Mouse (Mus musculus) limb, embryonic 14.5 days (tissue): ENCODE measurements around the gene Dcaf17. TPM values are rescaled to one million over a fixed set of nuclear protein-coding genes. Genes with fewer than 3 reads are reported as not detected.

Source experiments
- ATAC-seq: fragments of 200-750 bp; cut with Nextera tagmentation; 2 replicates; pipeline ENCODE4 v1.8.0; 2017; ENCODE audit warnings: low read depth, moderate number of reproducible peaks, moderate TSS enrichment; ENCODE audit not compliant: low FRiP score
- DNase-seq: peaks from one replicate; pipeline ENCODE4 v3.0.0-alpha.2; 2015; ENCODE audit warnings: low spot score
- H3K27ac ChIP-seq: fragments of 300-500 bp; sonication (generic); replicated peaks from 2 replicates; pipeline ENCODE4 v1.5.1; 2014; ENCODE audit warnings: low read depth, mild to moderate bottlenecking, low read length, moderate library complexity, mixed read lengths
- H3K27me3 ChIP-seq: fragments of 300-500 bp; sonication (generic); 2 replicates; pipeline ENCODE4 v1.6.1; 2014; ENCODE audit warnings: low read length, mixed read lengths; ENCODE audit not compliant: control insufficient read depth, insufficient read depth
- H3K36me3 ChIP-seq: fragments of 300-500 bp; sonication (generic); 2 replicates; pipeline ENCODE4 v1.6.1; 2014; ENCODE audit warnings: mild to moderate bottlenecking, low read length, moderate library complexity, mixed read lengths; ENCODE audit not compliant: control insufficient read depth, insufficient read depth
- H3K4me1 ChIP-seq: fragments of 300-500 bp; sonication (generic); 2 replicates; pipeline ENCODE4 v1.6.1; 2014; ENCODE audit warnings: antibody characterized with exemption, low read length, mixed read lengths; ENCODE audit not compliant: control insufficient read depth, insufficient read depth
- H3K4me2 ChIP-seq: fragments of 300-500 bp; sonication (generic); replicated peaks from 2 replicates; pipeline ENCODE4 v1.6.1; 2014; ENCODE audit warnings: low read depth, mild to moderate bottlenecking, low read length, moderate library complexity; ENCODE audit not compliant: severe bottlenecking
- H3K4me3 ChIP-seq: fragments of 300-500 bp; sonication (generic); replicated peaks from 2 replicates; pipeline ENCODE4 v1.5.1; 2014; ENCODE audit warnings: low read length
- H3K9ac ChIP-seq: fragments of 300-500 bp; sonication (generic); 2 replicates; pipeline ENCODE4 v1.6.1; 2014; ENCODE audit warnings: mild to moderate bottlenecking, low read depth, low read length, moderate library complexity; ENCODE audit not compliant: severe bottlenecking
- H3K9me3 ChIP-seq: fragments of 300-500 bp; sonication (generic); 2 replicates; pipeline ENCODE4 v1.6.1; 2016; ENCODE audit warnings: low read length; ENCODE audit not compliant: control insufficient read depth
- POLR2A ChIP-seq: fragments of 200-500 bp; IDR thresholded peaks from 2 replicates; pipeline ENCODE4 v1.8.0; 2012; ENCODE audit warnings: inconsistent platforms, mild to moderate bottlenecking, moderate library complexity, borderline replicate concordance; ENCODE audit not compliant: insufficient read depth, insufficient read length; ENCODE audit errors: extremely low read depth
- WGBS: fragments of 180-500 bp; shearing (Covaris S2); extraction: QIAGEN DNeasy Blood & Tissue Kit; methylation state at CpG from one replicate; pipeline ENCODE4 v1.1.7; 2014; 5-methylcytosine and 5-hydroxymethylcytosine counted together
- polyA plus RNA-seq, 2 experiments: library from polyadenylated mRNA; depleted of rRNA in 1 of 2; stranded (reverse) in 1 of 2; unstranded in 1 of 2; fragments of >200 nt; fragmentation: Nextera tagmentation in 1 of 2; extraction: Ambion mirVana in 1 of 2; gene quantifications; 2 replicates each; pipeline versions ENCODE4 v1.2.1 to v1.2.3; 2012 to 2014

The Dcaf17 gene
- polyA plus RNA-seq, 2 experiments: 7.2 to 26.0 TPM

DNA sequence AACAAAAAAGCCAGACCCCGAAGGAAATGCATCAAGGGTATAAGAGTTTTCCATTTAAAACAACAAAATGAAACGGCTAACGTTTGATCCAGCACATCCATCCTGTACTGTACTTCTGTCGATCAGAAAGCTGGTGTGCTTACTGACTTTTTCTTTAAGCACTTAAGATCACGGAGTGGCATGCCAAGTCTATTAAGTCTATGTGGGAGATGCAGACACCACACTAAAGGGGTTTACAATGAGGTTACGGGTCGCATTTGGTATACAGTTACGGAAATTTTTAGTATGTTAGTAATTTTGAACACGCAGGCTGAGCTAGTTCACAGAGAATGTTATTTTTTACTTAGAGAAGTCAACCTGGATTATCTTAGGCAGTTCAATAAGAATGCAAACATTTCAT, 412 bp upstream of the Dcaf17 start:
- no peak for ATAC-seq
- Histone ChIP-seq H3K4me3 (peak overlapping the region; percentile 89), H3K4me2 (peak overlapping the region; percentile 57), H3K9ac (peak overlapping the region; percentile 82), H3K36me3 (0 out of 2 replicates have a peak, but pooled peaks cover 6% of the 10 kb centered on the region), H3K27me3 (no peaks in the 10 kb centered on the region), H3K9me3 (no peaks in the 10 kb centered on the region), H3K27ac (no peak overlapping the region), H3K4me1 (peaks cover 3% of the 10 kb centered on the region)
- DNase-seq: no peak
- 28% methylated on average over 9 of the region's 9 CpGs for WGBS
- TF ChIP-seq POLR2A: no peak

DNA sequence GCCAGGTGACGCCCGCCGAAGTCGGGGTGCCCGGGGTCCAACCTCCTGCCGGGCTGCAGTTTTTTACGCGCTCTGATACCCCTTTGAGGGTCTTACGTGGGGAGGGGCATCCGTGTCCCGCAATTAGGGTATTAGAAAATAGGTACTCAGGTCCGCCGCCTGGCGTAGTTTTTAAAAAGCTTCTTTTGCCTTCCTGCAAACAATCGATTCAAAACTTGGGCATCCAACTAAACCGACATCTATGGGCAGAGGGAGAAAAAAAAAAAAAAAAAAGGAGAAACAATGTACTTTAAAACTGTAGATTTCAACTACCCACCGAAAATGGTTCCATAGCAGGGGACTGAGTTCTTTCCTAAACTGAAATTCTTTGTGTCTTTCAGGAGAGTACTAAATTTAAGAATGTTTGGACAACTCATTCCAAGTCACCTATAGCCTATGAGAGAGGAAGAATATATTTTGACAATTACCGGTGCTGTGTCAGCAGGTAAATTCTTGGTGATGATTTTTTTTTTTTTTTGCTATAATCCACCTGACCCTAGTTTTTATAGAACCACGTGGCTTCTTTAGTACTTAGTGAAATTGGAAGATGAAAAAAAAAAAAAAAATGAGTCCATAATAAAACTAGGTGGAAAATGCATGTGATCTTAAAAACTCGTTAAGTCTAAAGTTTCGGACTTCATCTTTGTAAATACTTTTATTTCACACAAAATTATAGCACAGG, 1.1 kb downstream of the Dcaf17 start:
- Histone ChIP-seq H3K27ac (peak overlapping the region; percentile 94), H3K36me3 (peaks cover 9% of the 10 kb centered on the region), H3K4me2 (peak overlapping the region; percentile 57), H3K9ac (peak overlapping the region; percentile 82), H3K27me3 (no peaks in the 10 kb centered on the region), H3K4me3 (peak overlapping the region; percentile 89), H3K4me1 (peaks cover 3% of the 10 kb centered on the region), H3K9me3 (no peaks in the 10 kb centered on the region)
- DNase-seq: peak; percentile 51
- no peak for TF ChIP-seq POLR2A
- ATAC-seq: no peak; the same call in 1 of the 2 replicates
- WGBS: 9% methylated on average over 21 of the region's 21 CpGs

DNA sequence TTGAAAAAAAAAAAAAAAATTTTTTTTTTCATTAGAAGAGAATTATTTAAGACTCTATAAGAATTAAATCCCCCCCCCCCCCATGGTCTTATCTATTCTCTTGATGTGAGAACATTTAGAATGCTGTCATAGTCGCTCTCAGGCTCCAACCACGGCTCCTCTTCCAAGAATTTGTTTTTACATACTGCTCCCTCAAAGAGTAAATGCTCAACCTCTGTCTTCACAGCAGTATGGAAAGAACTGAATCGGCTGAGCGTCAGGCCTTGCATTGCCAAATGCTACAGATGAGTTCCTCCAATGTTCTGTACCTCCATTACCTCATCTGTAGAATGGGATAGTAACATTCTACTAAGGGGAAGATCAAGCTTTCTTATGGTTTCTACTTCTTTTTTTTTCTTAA, 16.5 kb downstream of the Dcaf17 start:
- Histone ChIP-seq H3K9ac (no peak overlapping the region), H3K36me3 (peaks cover 4% of the 10 kb centered on the region; the same call in 1 of the 2 replicates), H3K9me3 (no peaks in the 10 kb centered on the region), H3K4me1 (no peaks in the 10 kb centered on the region), H3K27me3 (no peaks in the 10 kb centered on the region), H3K27ac (no peak overlapping the region), H3K4me3 (no peak overlapping the region), H3K4me2 (no peak overlapping the region)
- ATAC-seq (no peak), DNase-seq (no peak)
- 98% methylated on average over 4 of the region's 4 CpGs for WGBS
- no peak for TF ChIP-seq POLR2A

DNA sequence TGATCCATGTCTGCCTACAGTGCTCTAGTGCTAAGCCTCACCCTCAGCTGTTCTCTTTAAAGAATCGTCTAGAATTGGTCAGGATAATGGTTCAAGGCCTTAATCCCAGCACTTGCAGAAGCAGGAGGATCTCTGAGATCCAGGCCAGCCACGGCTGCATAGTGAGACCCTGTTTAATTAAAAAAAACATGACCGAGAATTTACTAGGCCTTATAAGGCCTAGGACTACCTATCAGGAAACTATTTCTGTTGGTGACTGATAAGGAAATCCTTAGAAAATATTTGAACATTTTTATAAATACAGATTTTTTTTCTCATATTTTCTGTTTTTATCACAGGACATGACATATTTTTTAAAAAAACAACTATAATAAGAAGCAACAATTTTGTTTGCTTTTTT, 18.2 kb downstream of the Dcaf17 start:
- no peaks in the 10 kb centered on the region for H3K27me3 ChIP-seq
- H3K9ac ChIP-seq: no peak overlapping the region
- H3K36me3 ChIP-seq: peaks cover 4% of the 10 kb centered on the region; the same call in 1 of the 2 replicates
- no peak overlapping the region for H3K4me2 ChIP-seq
- DNase-seq (no peak), ATAC-seq (no peak)
- H3K9me3 ChIP-seq: no peaks in the 10 kb centered on the region
- no peaks in the 10 kb centered on the region for H3K4me1 ChIP-seq
- H3K4me3 ChIP-seq: no peak overlapping the region
- WGBS: 89% methylated on average over 3 of the region's 3 CpGs
- no peak overlapping the region for H3K27ac ChIP-seq
- TF ChIP-seq POLR2A: no peak

DNA sequence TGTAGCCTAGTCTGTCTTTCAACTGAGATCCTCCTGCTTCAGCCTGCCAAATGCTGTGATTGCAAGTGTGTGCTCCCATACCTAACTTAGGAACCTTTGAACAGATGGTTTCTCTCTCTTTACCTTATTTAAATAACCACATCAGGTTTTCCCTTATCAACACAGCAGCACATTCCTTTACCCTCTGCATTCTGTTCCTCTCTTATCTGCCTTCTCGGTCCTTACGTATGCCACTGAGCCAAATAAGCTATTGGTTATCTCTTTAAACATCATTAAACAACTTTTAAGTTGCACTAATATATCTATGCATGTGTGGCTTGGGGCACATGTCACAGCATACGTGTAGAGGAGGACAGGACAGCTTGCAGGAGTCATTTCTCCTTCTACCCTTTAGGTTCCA, 18.7 kb downstream of the Dcaf17 start:
- 92% methylated on average over 3 of the region's 3 CpGs for WGBS

DNA sequence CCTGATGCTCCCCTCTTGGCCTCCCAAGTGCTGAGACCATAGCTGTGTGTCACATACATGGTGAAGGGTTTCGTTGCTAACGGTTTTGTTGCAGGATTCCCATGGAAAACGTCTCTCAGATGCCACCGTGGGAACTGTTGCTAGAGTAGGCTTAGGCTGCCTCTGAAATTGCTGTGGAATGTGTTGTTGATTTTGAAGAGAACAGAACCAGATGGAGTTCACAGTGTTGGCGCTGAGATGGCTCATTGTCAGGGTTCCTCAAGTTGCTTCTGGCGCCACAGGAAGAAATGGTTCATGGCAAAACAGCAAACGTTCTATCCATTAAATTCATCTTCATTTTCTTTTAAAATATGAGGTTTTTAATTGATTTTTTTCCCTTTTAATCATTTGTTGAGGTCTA, 27.3 kb downstream of the Dcaf17 start:
- Histone ChIP-seq H3K4me1 (no peaks in the 10 kb centered on the region), H3K9me3 (no peaks in the 10 kb centered on the region), H3K27me3 (no peaks in the 10 kb centered on the region), H3K27ac (no peak overlapping the region), H3K4me2 (no peak overlapping the region), H3K4me3 (no peak overlapping the region), H3K36me3 (peaks cover 23% of the 10 kb centered on the region; the same call in 1 of the 2 replicates), H3K9ac (no peak overlapping the region)
- WGBS: 83% methylated on average over 7 of the region's 7 CpGs
- no peak for TF ChIP-seq POLR2A
- ATAC-seq (no peak), DNase-seq (no peak)

More for the DNA sequence above, 18.7 kb downstream of the Dcaf17 start:
- DNase-seq (no peak), ATAC-seq (no peak)
- no peak for TF ChIP-seq POLR2A
- Histone ChIP-seq H3K4me2 (no peak overlapping the region), H3K9me3 (no peaks in the 10 kb centered on the region), H3K27ac (no peak overlapping the region), H3K4me3 (no peak overlapping the region), H3K27me3 (no peaks in the 10 kb centered on the region), H3K4me1 (no peaks in the 10 kb centered on the region), H3K36me3 (peaks cover 4% of the 10 kb centered on the region; the same call in 1 of the 2 replicates), H3K9ac (no peak overlapping the region)
